Mouse (Mus musculus): ENCODE data around the gene Oat.

- TF ChIP-seq CTCF (IDR thresholded peaks at IDR 0.05), result no peak
- no peak for TF ChIP-seq EP300 (IDR thresholded peaks at IDR 0.05; ENCODE audit: insufficient read depth, low read depth, low read length)
These were observed 62.7 kb downstream of the Oat start for GRCm38 (mm10) chr7:132513419-132513982.

Data from heart, adult 2 months (tissue).